Mouse (Mus musculus): ENCODE measurements at regions not wholly inside any gene's neighbourhood (a gene's known extent, or its start where the extent isn't known, plus 50 kb on each side); places are given as distances from the start of the nearest gene placed in this dataset.
A peak's percentile ranks its signal among the peaks of the same experiment; 100 is the strongest.
"Not testable (repeated sequence)": the region's sequence is repeated elsewhere in the genome, so short reads cannot be mapped to it uniquely, and the experiment has no call there.

GRCm38 (mm10) chr2:39420696-39421095, 194.4 kb upstream of the Ppp6c start:
- 94% methylated on average over 25 of the region's 25 CpGs for WGBS
- H3K27me3 ChIP-seq: no peaks in the 10 kb centered on the region
- no peaks in the 10 kb centered on the region for H3K9me3 ChIP-seq (replicated peaks)
- no peaks in the 10 kb centered on the region for H3K36me3 ChIP-seq
- H3K4me3 ChIP-seq: no peak overlapping the region
- H3K4me1 ChIP-seq: no peaks in the 10 kb centered on the region
- ATAC-seq (ENCODE audit: low FRiP score): no peak
- H3K4me2 ChIP-seq (replicated peaks): no peak overlapping the region
- no peak overlapping the region for H3K27ac ChIP-seq
- no peak overlapping the region for H3K9ac ChIP-seq

GRCm38 (mm10) chr2:39400336-39400735, 174.1 kb upstream of the Ppp6c start:
- 62% methylated on average over 2 of the region's 2 CpGs for WGBS
- Histone ChIP-seq H3K9me3 (replicated peaks) (no peaks in the 10 kb centered on the region), H3K4me1 (no peaks in the 10 kb centered on the region), H3K27me3 (no peaks in the 10 kb centered on the region), H3K9ac (no peak overlapping the region), H3K4me3 (no peak overlapping the region), H3K27ac (no peak overlapping the region), H3K4me2 (replicated peaks) (no peak overlapping the region), H3K36me3 (no peaks in the 10 kb centered on the region)
- no peak for ATAC-seq (ENCODE audit: low FRiP score)

GRCm38 (mm10) chr2:39399523-39399922, 173.3 kb upstream of the Ppp6c start:
- Histone ChIP-seq H3K4me3 (no peak overlapping the region), H3K4me1 (no peaks in the 10 kb centered on the region), H3K27me3 (no peaks in the 10 kb centered on the region), H3K36me3 (no peaks in the 10 kb centered on the region), H3K27ac (no peak overlapping the region), H3K9ac (no peak overlapping the region), H3K9me3 (replicated peaks) (no peaks in the 10 kb centered on the region), H3K4me2 (replicated peaks) (no peak overlapping the region)
- no peak for ATAC-seq (ENCODE audit: low FRiP score)
- 67% methylated on average over 2 of the region's 2 CpGs for WGBS

GRCm38 (mm10) chr2:39394643-39395042, 168.4 kb upstream of the Ppp6c start:
- WGBS: 71% methylated on average over 3 of the region's 3 CpGs
- Histone ChIP-seq H3K4me3 (no peak overlapping the region), H3K9ac (no peak overlapping the region), H3K4me1 (no peaks in the 10 kb centered on the region), H3K9me3 (replicated peaks) (no peaks in the 10 kb centered on the region), H3K27me3 (no peaks in the 10 kb centered on the region), H3K36me3 (no peaks in the 10 kb centered on the region), H3K27ac (no peak overlapping the region), H3K4me2 (replicated peaks) (no peak overlapping the region)
- no peak for ATAC-seq (ENCODE audit: low FRiP score)

- H3K9ac ChIP-seq: no peak overlapping the region
- H3K27me3 ChIP-seq: no peaks in the 10 kb centered on the region
- no peak overlapping the region for H3K4me2 ChIP-seq (replicated peaks)
- no peaks in the 10 kb centered on the region for H3K36me3 ChIP-seq
- ATAC-seq (ENCODE audit: low FRiP score): no peak
- no peaks in the 10 kb centered on the region for H3K4me1 ChIP-seq
- H3K27ac ChIP-seq: no peak overlapping the region
- no peak overlapping the region for H3K4me3 ChIP-seq
- 90% methylated on average over 3 of the region's 3 CpGs for WGBS
- no peaks in the 10 kb centered on the region for H3K9me3 ChIP-seq (replicated peaks)
These were observed 151.0 kb upstream of the Ppp6c start for GRCm38 (mm10) chr2:39377264-39377663.

GRCm38 (mm10) chr2:39373068-39373779, 147.0 kb upstream of the Ppp6c start:
- Histone ChIP-seq H3K27me3 (no peaks in the 10 kb centered on the region), H3K4me2 (replicated peaks) (no peak overlapping the region), H3K36me3 (no peaks in the 10 kb centered on the region), H3K9me3 (replicated peaks) (no peaks in the 10 kb centered on the region), H3K4me1 (no peaks in the 10 kb centered on the region), H3K9ac (no peak overlapping the region), H3K4me3 (no peak overlapping the region), H3K27ac (no peak overlapping the region)
- peak; percentile 93 for ATAC-seq (ENCODE audit: low FRiP score)
- 15% methylated on average over 7 of the region's 7 CpGs for WGBS

- Histone ChIP-seq H3K9me3 (replicated peaks) (no peaks in the 10 kb centered on the region), H3K4me2 (replicated peaks) (no peak overlapping the region), H3K27me3 (no peaks in the 10 kb centered on the region), H3K4me3 (no peak overlapping the region), H3K27ac (no peak overlapping the region), H3K9ac (no peak overlapping the region), H3K36me3 (no peaks in the 10 kb centered on the region), H3K4me1 (no peaks in the 10 kb centered on the region)
- 87% methylated on average over 3 of the region's 3 CpGs for WGBS
- ATAC-seq (ENCODE audit: low FRiP score): no peak
These were observed 118.0 kb upstream of the Ppp6c start for GRCm38 (mm10) chr2:39344207-39344606.

- no peak overlapping the region for H3K4me3 ChIP-seq
- no peaks in the 10 kb centered on the region for H3K4me1 ChIP-seq
- no peak for ATAC-seq (ENCODE audit: low FRiP score)
- no peak overlapping the region for H3K9ac ChIP-seq
- H3K36me3 ChIP-seq: no peaks in the 10 kb centered on the region
- no peaks in the 10 kb centered on the region for H3K9me3 ChIP-seq (replicated peaks)
- H3K27me3 ChIP-seq: no peaks in the 10 kb centered on the region
- no peak overlapping the region for H3K4me2 ChIP-seq (replicated peaks)
- 66% methylated on average over 3 of the region's 3 CpGs for WGBS
- H3K27ac ChIP-seq: no peak overlapping the region
These were observed 114.2 kb upstream of the Ppp6c start for GRCm38 (mm10) chr2:39340406-39340805.

GRCm38 (mm10) chr2:39338832-39339649, 112.8 kb upstream of the Ppp6c start:
- peak; percentile 48; the same call in 1 of the 2 replicates for ATAC-seq (ENCODE audit: low FRiP score)
- no peak overlapping the region for H3K9ac ChIP-seq
- H3K27me3 ChIP-seq: no peaks in the 10 kb centered on the region
- H3K4me1 ChIP-seq: no peaks in the 10 kb centered on the region
- H3K4me3 ChIP-seq: no peak overlapping the region
- H3K4me2 ChIP-seq (replicated peaks): no peak overlapping the region
- WGBS: 78% methylated on average over 9 of the region's 9 CpGs
- no peaks in the 10 kb centered on the region for H3K9me3 ChIP-seq (replicated peaks)
- no peak overlapping the region for H3K27ac ChIP-seq
- no peaks in the 10 kb centered on the region for H3K36me3 ChIP-seq

- ATAC-seq (ENCODE audit: low FRiP score): no peak
- H3K4me1 ChIP-seq: no peaks in the 10 kb centered on the region
- no peak overlapping the region for H3K4me2 ChIP-seq (replicated peaks)
- H3K9ac ChIP-seq: no peak overlapping the region
- H3K27me3 ChIP-seq: no peaks in the 10 kb centered on the region
- no peaks in the 10 kb centered on the region for H3K9me3 ChIP-seq (replicated peaks)
- no peaks in the 10 kb centered on the region for H3K36me3 ChIP-seq
- no peak overlapping the region for H3K4me3 ChIP-seq
- no peak overlapping the region for H3K27ac ChIP-seq
- 94% methylated on average over 1 of the region's 1 CpGs for WGBS
These were observed 111.3 kb upstream of the Ppp6c start for GRCm38 (mm10) chr2:39337524-39337923.

- no peaks in the 10 kb centered on the region for H3K36me3 ChIP-seq
- H3K27ac ChIP-seq: no peak overlapping the region
- no peak overlapping the region for H3K4me3 ChIP-seq
- H3K27me3 ChIP-seq: no peaks in the 10 kb centered on the region
- H3K9me3 ChIP-seq (replicated peaks): no peaks in the 10 kb centered on the region
- peaks cover 8% of the 10 kb centered on the region; the same call in 1 of the 2 replicates for H3K4me1 ChIP-seq
- no peak overlapping the region for H3K4me2 ChIP-seq (replicated peaks)
- ATAC-seq (ENCODE audit: low FRiP score): no peak
- no peak overlapping the region for H3K9ac ChIP-seq
- 63% methylated on average over 9 of the region's 9 CpGs for WGBS
These were observed 99.7 kb upstream of the Ppp6c start for GRCm38 (mm10) chr2:39325715-39326493.

GRCm38 (mm10) chr2:39325122-39325521, 98.9 kb upstream of the Ppp6c start:
- ATAC-seq (ENCODE audit: low FRiP score); H3K4me1 ChIP-seq; H3K27me3 ChIP-seq; H3K4me2 ChIP-seq (replicated peaks); H3K36me3 ChIP-seq; H3K4me3 ChIP-seq; H3K9me3 ChIP-seq (replicated peaks); H3K27ac ChIP-seq; H3K9ac ChIP-seq: not testable (repeated sequence)
- 74% methylated on average over 3 of the region's 3 CpGs for WGBS

Data from hindbrain, embryonic 12.5 days (tissue).